Mouse (Mus musculus): ENCODE results near the gene Lrrc23. TPM values are rescaled to one million over a fixed set of nuclear protein-coding genes. Genes with fewer than 3 reads are reported as not detected.
A peak's percentile ranks its signal among the peaks of the same experiment; 100 is the strongest.
"Not testable (repeated sequence)": the region's sequence is repeated elsewhere in the genome, so short reads cannot be mapped to it uniquely, and the experiment has no call there.

The Lrrc23 gene
- total RNA-seq (2022) = 1 to 10 TPM; 2.3 to 3.4 (median 2.7) TPM

DNA sequence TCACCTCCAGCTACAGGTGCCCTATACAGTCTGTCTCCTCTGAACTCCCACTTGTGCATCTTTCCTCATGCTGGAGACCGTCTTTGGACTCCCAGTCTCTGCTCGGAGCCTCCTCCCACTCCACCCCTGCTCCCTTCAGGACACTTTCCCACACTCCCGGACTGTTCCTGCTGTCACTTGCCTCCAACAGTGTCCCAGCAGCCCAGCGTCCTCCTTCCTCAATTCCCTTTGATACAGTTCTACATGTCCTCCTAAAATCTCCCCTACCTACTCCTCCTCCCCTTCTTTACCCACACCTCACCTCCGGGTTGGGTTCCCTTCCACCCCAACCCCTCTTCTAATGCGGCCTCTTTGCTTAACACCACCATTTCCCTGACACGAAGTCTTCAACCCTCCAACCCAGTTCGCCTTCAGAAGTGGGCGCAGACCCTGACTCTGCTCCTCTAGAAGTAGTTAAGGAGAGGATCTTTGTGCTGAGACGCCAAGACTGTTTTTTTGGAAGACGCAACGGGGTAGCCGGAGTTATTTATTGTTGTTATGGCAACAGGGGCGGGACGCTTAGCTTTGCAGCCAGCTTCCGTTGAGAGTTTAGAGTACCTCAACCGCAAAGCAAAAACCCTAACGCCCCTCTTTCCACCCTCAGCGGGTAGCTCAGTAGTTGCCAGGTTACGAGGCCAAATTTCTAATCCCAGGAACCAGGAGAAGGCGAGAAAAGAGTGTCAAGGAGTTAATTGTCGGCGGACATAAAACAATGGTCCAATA is at the start of gene Lrrc23:
Gene Lrrc23, minus strand, starts transcription at position 506 of the 762 bp plus-strand sequence.
- DNase-seq (ENCODE audit: low spot score in 2 of 2) = no peak

DNA sequence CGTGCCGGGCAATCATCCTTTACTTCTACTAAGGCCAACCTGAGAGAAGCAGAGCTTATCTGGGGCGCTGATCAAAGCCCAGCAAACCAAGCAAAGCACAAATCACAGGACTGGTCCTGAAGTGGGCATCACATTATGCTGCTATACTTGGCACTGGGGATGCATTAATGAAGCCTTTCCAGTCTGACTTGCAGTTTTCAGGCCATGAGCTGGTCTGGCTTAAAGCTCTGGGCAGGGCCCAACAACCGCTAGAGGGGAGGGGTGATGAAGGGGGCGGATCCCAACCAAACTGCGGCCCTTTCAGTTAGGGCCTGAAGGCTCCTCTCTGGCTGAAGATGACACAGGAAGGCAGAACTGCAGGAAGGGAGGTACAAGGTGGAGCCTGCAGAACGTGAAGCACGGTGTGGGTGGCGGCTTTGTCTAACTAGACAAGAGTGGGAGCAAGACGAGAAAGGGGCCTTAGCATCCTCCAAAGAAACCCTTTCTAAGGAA is 48.6 kb upstream of the Lrrc23 start:
- DNase-seq (ENCODE audit: low spot score in 2 of 2) = no peak

DNA sequence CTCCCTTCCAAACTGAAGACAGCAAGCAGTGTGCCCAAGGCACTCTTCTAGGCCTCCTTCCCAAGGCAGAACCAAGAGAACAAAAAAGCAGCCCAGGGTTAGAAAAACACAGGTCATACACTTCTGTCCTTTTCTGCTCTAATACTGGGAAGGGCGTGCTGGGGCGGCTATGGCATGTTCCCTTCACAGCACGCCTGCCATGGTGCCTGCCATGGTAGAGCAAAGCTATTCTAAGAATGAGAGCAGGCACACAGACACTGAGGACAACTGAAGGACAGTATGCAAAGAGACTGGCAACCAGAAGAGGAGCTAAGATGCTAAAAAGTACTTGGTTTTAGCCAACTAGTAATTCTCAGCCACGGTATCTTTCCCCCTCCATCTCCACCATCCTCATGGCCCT is 42.5 kb upstream of the Lrrc23 start:
- DNase-seq (ENCODE audit: low spot score in 2 of 2) = no peak

DNA sequence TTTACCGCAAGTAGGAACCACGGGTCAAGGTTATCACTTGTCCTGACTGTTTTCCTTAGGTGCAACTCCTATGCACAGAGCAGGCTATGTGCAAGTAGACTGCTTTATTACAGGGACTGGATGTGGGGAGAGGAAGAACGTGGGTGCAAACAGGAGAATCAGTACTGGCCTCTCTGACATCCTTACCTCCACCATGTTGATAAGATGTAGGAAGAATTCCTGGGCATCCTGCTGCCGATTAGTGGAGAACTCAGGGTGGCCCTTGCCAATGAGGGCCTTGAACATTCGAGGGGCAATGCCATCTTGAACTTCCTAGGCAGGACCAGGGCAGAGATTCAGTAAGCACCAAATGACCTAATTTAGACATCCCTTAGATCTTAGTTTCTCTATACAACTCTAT is 41.4 kb upstream of the Lrrc23 start:
- no peak for DNase-seq (ENCODE audit: low spot score in 2 of 2)

DNA sequence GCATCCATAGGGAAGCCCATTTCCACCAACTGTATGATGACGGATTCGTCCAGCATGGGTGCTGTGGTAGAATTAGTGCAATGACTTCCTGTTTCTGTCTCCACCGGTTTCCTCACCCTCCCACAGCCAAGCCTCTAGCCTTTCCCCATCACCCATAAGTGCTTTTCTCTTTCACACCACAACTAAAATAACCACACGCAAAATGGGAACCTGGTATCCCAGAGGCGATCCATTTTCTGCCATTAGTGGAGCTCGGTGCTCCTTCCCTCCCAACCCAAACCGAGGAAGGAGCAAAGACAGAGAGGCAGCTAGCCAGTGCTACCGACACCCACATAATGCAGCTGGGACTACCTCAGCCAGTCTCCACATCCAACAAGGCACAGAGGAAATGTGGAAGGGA is 38.4 kb upstream of the Lrrc23 start:
- no peak for DNase-seq (ENCODE audit: low spot score in 2 of 2)

DNA sequence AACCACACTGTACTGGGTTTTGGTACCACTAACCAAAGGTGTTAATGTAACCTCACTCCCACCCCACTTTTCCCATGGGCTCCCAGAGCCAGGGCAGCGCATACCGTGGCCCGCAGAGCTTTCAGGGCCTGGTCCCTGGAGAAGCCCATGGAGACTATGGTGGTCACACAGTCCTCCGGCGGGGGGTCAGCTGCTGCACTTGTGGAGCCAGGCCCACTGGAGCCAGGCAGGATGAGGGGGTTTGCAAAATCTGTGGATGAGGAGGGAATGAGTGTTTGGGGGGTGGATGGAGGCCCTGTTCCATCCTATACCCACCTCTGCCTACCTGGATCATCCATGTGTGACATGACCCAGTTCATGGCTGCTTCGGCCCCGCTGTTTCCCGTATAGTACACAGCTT is 38.0 kb upstream of the Lrrc23 start:
- no peak for DNase-seq (ENCODE audit: low spot score in 2 of 2)

DNA sequence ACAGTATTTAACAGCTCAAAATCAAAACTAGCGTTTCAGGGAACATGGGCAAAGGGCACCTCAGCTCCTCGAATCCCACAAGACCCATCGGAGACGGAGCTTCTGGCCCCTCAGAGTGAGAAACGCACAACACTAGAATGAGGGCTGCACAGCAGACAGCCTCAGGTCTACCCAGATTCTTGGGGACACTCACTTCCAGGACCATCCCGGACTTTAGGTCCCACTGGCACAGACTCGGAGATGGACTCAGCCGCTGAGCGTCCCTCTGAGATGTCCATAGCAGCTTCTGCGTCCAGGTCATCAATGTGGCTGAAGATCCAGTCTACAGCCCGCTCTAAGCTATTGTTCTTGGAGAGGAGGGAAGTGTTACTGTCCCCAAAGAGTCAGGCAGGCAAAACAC is 37.6 kb upstream of the Lrrc23 start:
- peak in 1 of 2 experiments; percentile 2 for DNase-seq (ENCODE audit: low spot score in 2 of 2)

DNA sequence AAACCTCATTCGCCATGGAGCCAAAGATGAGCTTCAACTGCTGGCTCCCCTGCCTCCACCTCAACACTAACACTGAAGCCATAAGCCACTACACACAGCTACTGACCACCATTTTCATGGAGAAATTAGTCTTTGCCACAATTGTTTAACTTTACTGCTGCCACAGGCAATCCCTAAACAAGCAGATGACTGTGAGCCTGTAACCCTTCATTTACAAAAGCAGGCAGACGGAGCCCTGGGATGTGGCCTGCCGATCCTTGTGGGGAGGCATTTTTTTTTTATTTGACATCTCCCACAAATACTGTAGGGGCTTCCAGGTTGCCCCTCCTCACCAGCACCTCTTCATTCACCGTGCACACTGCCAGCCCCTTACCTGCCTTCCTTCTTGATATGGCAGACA is 37.1 kb upstream of the Lrrc23 start:
- no peak for DNase-seq (ENCODE audit: low spot score in 2 of 2)

DNA sequence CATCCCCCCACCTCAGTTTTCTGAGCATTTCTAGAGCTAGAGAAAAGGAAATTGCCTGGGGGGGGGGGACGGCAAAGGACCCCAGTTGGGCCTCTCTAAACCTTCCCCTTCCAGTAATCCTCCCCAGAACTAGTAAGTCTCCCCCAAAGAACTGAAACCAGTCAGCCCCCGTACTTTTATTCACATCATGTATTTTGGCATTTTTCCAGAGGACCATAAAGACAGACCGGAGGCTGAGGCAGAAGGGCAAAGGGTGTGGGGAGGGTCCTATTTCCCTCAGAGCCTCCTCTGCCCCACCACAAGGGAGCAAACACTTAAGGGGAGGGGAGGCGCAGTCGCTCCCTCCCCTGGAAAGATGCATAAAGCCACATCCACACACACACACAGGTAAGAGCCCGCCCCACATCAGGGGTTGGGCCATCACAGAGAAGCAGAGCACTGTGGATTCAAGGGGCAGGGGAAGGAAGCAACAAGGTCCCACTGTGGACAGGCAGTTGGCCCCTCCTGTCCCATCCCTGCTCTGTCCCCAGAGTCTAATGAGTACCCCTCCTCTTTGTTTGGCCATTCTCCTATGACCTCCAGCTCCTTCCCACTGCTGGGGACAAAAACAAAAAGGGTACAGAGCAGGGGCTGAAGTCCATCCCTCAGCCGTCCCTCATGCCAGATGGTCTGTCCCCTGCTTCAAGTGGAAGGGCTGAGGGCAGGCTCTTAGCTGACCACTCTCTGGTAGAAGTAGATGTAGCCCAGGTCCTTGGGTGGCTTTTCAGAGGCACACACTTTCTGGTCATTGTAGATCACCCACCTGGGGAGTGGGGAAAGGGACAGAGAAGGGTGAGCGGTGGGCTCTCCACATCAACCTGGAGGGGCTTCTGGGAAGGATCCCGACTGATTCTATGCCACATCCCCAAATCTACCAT is 35.6 kb upstream of the Lrrc23 start:
- DNase-seq (ENCODE audit: low spot score in 2 of 2) = peak in 1 of 2 experiments; percentile 4

DNA sequence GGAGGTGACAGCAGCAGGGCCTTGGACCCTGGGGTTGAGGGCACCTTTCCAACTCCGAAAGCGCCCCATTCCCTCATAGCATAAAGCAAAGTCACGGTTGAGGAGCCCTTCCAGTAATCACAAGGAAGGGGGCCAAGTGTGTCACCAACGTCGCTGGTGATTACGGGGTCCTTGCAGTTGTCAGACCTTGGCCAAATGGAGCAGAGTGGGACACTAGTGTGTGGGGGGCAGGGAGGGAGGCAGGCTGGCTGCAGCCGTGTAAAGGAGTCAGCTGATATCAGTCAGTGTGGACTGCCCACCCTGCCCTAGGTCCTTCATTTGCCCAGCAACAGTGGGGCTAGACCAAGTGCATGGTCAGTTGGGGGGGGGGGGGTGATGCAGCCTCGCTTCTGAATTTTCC is 34.9 kb upstream of the Lrrc23 start:
- no peak for DNase-seq (ENCODE audit: low spot score in 2 of 2)

DNA sequence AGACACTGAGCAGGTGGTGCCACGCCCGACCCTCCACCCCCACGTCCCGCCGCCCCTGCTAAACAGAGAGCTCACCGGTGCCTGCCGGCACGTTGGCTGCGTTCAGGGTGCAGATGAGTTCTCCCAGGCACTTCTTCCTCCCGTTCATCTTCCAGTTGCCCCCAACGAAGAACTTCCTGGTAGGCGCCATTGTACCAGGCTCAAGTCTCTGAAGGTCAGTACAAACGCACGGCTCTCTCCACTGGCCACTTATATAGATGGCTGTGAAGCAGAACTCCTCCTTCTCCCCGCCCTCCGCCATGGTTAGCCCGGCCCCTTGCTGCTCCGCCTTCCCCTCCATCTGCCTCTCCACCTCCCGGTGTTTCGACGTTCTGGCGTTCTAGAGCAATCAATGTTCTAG is 34.4 kb upstream of the Lrrc23 start, which contains the start of gene Tpi1:
Gene Tpi1, minus strand, starts transcription at position 364 of the 400 bp plus-strand sequence.
- peak; percentile 83 to 87 for DNase-seq (ENCODE audit: low spot score in 2 of 2)

DNA sequence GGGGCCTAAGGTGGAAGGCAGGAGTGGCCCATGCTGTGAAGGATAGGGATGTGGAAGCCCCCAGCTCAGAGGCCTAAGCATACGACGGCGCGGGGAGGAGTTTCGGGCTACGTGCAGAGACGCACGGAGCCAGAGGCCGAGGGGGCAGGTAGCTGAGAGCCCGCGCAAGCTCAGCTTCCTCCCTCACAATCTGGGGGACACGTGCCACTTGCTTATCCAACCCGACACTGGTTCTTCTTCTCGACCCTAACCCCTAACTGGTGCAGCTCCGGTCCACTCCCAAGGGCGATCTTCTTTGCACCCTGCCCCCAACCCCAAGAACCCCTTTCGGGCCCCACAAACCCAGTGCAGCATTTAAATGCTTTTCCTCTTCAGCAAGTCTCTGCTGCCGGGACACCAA is 34.0 kb upstream of the Lrrc23 start:
- peak; percentile 51 to 78 for DNase-seq (ENCODE audit: low spot score in 2 of 2)

DNA sequence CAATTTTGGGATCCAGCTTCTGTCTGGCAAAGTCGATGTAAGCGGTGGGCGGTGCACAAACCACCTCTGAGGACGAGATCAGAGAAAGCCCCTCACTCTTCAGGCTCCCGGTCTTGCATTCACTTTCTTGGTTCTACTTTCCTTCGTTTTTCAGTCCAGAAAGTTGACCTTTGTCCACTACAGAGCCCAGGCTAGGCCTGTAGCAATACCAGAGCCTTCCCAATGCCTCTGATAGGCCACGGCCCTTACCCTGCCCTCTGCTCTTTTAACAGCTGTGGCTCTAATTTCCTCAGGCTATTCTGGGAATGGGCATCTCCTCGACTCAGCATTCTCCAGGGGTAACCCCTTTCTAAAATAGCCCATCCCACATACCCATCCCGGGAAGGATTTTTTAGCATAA is 33.3 kb upstream of the Lrrc23 start:
- DNase-seq (ENCODE audit: low spot score in 2 of 2) = no peak

DNA sequence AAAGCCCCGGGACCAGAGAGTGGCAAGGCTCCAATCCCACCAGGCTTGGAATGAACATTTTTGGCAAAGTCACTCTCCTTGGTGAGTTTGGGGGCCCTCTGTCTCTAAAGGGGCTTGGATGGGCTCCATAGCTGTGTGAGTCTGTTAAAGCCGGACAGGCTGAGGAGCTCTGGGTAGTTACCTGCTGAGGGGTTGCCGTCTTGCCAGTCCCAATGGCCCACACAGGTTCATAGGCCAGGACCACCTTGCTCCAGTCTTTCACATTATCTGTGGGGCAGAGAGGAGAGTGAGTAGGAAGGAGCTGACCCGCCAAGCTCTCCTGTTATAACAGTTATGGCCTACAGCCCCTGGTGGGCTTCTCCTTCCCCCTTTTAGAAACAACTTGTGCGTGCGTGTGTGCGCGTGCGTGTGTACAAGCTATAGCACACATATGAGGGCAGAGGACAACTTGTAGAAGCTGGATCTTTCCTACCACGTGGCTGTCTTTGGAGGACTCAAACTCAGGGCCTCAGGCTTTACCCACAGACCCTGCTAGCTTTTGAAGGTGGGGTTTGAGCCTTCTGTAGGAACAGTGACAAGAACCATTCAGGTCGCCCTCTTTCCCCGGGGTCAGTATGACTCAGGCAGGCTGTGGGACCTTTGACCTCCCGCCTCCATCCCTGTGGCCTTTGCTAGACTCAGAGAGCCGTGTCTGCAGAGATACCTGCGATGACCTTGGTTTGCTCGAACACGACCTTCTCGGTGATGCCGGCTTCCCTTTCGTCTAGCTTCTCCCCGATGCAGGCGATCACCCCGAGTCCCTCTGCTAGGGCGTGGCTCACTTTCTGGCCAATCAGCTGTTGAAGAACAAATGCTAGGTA is 32.4 kb upstream of the Lrrc23 start:
- no peak for DNase-seq (ENCODE audit: low spot score in 2 of 2)

DNA sequence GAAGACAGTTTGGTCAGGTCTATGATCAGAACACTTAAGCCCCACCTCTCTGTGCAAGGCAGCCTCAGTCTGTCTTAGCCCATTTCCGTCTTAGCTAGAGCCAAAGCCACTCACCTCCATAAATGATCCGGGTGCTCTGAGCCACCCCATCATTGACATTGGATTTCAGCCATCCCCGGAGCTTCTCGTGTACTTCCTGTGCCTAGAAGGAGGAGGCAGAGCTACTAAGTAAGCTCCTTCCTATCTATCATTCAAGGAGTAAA is 31.8 kb upstream of the Lrrc23 start:
- no peak for DNase-seq (ENCODE audit: low spot score in 2 of 2)

DNA sequence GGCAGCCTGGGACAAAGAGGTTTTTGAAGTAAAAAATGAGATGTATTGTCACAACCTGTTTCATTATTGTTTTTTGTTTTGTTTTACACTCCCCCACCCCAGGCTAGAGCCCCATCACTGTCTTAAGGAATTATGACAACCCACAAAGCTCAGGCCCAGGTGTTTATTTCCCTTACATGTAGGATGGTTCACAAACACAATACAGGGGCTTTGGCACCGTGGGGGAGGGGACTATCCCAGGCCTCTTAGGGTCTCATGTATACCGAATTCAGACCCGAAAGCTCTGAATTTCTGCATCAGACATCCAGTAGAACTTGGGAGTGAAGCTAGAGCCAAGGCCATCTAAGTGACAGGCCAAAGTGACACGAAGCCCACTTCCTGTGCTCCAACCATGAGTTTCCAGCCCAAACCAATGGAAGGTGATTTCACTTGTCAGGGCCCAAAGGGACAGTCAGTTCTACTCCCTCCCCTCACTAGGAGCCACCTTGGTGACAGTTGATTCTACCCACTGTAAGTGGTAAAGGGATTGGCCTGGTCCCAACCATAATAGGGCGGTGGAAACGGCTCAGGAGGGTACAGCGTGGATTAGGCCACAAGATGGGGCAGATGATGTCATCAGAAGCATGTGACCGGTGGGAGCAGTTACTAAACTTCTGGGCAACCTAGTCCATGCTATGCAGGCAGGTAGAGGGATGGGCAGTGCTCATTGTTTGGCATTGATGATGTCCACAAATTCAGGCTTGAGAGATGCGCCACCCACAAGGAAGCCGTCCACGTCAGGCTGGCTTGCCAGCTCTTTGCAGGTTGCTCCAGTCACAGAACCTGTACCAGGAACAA is 31.3 kb upstream of the Lrrc23 start:
- DNase-seq (ENCODE audit: low spot score in 2 of 2) = not testable (repeated sequence)

DNA sequence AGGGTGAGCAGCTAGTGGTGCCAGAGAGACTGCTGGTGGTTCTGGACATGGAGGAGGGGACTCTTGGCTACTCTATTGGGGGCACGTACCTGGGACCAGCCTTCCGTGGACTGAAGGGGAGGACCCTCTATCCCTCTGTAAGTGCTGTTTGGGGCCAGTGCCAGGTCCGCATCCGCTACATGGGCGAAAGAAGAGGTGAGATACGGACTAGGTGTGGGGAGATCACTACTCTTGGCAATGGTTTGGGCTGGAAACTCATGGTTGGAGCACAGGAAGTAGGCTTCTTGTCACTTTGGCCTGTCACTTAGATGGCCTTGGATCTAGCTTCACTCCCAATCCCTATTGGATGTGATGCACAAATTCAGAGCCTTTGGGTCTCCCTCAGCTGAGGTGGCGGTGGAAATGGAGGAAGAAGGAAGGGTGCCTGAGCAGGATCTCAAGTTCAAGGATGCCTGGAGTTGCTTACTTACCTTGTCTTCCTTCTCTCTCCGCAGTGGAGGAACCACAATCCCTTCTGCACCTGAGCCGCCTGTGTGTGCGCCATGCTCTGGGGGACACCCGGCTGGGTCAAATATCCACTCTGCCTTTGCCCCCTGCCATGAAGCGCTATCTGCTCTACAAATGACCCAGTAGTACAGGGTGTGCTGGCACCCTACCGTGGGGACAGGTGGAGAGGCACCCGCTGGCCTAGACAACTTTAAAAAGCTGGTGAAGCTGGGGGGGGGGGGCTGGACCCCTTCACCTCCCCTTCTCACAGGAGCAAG is 30.4 kb upstream of the Lrrc23 start:
- no peak for DNase-seq (ENCODE audit: low spot score in 2 of 2)

DNA sequence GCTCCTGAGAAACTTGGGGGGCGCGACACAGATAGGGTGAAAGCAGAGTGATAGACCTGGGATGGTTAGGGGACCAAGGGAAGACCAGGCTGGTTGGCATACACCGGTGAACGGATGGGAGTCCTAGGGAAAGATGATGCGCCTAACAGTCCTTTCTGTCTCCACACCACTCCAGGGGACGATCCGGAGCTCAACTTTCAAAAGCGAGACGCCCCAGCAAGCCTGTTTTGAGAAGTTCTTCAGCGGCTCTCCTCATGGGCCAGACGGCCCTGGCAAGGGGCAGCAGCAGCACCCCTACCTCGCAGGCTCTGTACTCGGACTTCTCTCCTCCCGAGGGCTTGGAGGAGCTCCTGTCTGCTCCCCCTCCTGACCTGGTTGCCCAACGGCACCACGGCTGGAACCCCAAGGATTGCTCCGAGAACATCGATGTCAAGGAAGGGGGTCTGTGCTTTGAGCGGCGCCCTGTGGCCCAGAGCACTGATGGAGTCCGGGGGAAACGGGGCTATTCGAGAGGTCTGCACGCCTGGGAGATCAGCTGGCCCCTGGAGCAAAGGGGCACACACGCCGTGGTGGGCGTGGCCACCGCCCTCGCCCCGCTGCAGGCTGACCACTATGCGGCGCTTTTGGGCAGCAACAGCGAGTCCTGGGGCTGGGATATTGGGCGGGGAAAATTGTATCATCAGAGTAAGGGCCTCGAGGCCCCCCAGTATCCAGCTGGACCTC is 29.7 kb upstream of the Lrrc23 start:
- DNase-seq (ENCODE audit: low spot score in 2 of 2) = peak; percentile 48 to 61

DNA sequence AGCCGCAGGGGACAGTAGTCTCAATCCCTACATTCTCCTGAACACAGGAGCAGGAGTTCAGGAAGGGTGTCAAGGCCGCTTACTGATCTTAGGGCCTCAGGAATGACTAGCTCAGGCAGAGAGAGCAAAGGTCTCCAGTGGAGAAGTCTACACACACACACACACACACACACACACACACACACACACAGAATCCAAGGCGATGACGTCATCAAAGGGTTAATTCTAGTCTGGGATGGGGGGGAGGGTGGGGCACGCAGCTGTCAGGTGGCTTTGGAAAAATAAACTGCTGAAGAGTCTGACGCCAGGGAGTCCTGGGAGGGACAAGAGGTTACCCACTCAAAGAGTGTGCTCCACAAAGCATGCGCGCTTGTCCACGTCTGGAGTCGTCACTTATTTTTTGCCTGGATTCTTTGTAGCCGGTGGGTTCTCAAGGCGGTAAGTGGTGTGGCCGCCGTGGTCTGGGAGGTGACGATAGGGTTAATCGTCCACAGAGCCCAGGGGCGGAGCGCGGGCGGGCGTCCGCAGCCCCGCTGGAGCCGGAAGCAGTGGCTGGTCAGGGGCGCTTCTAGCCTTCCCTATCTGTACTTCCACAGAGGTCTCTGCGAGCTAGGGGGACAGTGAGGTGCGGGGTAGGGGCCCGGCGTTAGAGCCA is 29.0 kb upstream of the Lrrc23 start, which contains the start of gene Spsb2:
Gene Spsb2, plus strand, starts transcription at position 304 of the 655 bp plus-strand sequence.
- no peak for DNase-seq (ENCODE audit: low spot score in 2 of 2)
